13 mouse cellular contexts compared by ENCODE assay signal in genomic region chr9:38953401-38954123, GRCm38 (mm10). TPM values are rescaled to one million over a fixed set of nuclear protein-coding genes. Genes with fewer than 3 reads are reported as not detected.
DNase-seq lines count a peak whose midpoint lies in the region; ATAC-seq and TF ChIP-seq lines count a peak whose summit lies in the region.
"Had no signal": no experiment of that assay in that cellular context is flagged by ENCODE, and none has a peak within 500 bp of the region (broad histone marks: within the 10 kb centered on the region; RNA-seq: fewer than 3 reads in every experiment).

No protein-coding gene starts in this region.

- H3K9ac ChIP-seq in neural tube, embryonic 11.5 days (ENCODE audit: low read length), result no peak overlapping the region
- H3K9ac ChIP-seq: forebrain, embryonic 12.5 days; hindbrain, embryonic 15.5 days; lung, embryonic 15.5 days had no signal

- H3K27ac ChIP-seq in gastrocnemius, adult 2 months, result no peak overlapping the region
- no peak overlapping the region for H3K27ac ChIP-seq in neural tube, embryonic 11.5 days (ENCODE audit: low read depth, low read length)
- H3K27ac ChIP-seq in cerebellum, adult 2 months (ENCODE audit: insufficient read depth, low read length), result no peak overlapping the region
- H3K27ac ChIP-seq: forebrain, embryonic 12.5 days; hindbrain, embryonic 15.5 days; lung, embryonic 15.5 days; stomach, postnatal 0 days had no signal

- H3K4me1 ChIP-seq in neural tube, embryonic 11.5 days (ENCODE audit: control insufficient read depth, insufficient read depth, low read length), result no peaks in the 10 kb centered on the region
- no peaks in the 10 kb centered on the region for H3K4me1 ChIP-seq in cerebellum, adult 2 months (ENCODE audit: control insufficient read depth, insufficient read depth, low read length)
- H3K4me1 ChIP-seq: forebrain, embryonic 12.5 days; hindbrain, embryonic 15.5 days; lung, embryonic 15.5 days had no signal

- no peak for DNase-seq in gastrocnemius, adult 2 months
- no peak for DNase-seq in gastrocnemius, postnatal 10 days
- no peak for DNase-seq in neural tube, embryonic 11.5 days (ENCODE audit: low spot score)
- no peak for DNase-seq in neural tube, embryonic 10.5 days (ENCODE audit: extremely low spot score, low spot score)
- peak; percentile 16 for DNase-seq in layer of hippocampus, adult 9-10 months (ENCODE audit: low spot score)
- DNase-seq in ovary, postnatal 10 days (ENCODE audit: low spot score), result no peak
- no peak for DNase-seq in cerebellum, adult 2 months

- no peaks in the 10 kb centered on the region for H3K36me3 ChIP-seq in neural tube, embryonic 11.5 days (ENCODE audit: control insufficient read depth, insufficient read depth, low read length)
- H3K36me3 ChIP-seq: forebrain, embryonic 12.5 days; hindbrain, embryonic 15.5 days; lung, embryonic 15.5 days had no signal

- no peak overlapping the region for H3K4me2 ChIP-seq in neural tube, embryonic 11.5 days (ENCODE audit: low read depth)
- H3K4me2 ChIP-seq: forebrain, embryonic 12.5 days; hindbrain, embryonic 15.5 days; lung, embryonic 15.5 days had no signal

- 61% methylated on average over 7 of the region's 7 CpGs for WGBS in neural tube, embryonic 11.5 days
- WGBS in cerebellum, adult 2 months, result 63% methylated on average over 7 of the region's 7 CpGs

- TF ChIP-seq POLR2A in cerebellum, adult 2 months (IDR thresholded peaks at IDR 0.05; ENCODE audit: borderline replicate concordance, insufficient read depth, low read length), result no peak

- no peak for TF ChIP-seq CTCF in gastrocnemius, adult 2 months (IDR thresholded peaks at IDR 0.05)
- no peak for TF ChIP-seq CTCF in cerebellum, adult 2 months (IDR thresholded peaks at IDR 0.05; ENCODE audit: borderline replicate concordance, insufficient read depth, low read depth, low read length)

- ATAC-seq in neural tube, embryonic 11.5 days (ENCODE audit: insufficient read depth, low FRiP score, low TSS enrichment), result 0 out of 2 replicates have a peak, but pooled peaks have one; percentile 35
- no peak for ATAC-seq in erythroid progenitor cell, adult 5-6 weeks (replicated peaks; ENCODE audit: low FRiP score, poor library complexity, severe bottlenecking)

- intact Hi-C loops in gastrocnemius, adult 2 months (cut with DNase I), result no loop called here

- H3K27me3 ChIP-seq in neural tube, embryonic 11.5 days (ENCODE audit: control insufficient read depth, insufficient read depth, low read length), result no peaks in the 10 kb centered on the region
- no peaks in the 10 kb centered on the region for H3K27me3 ChIP-seq in cerebellum, adult 2 months (ENCODE audit: control insufficient read depth, insufficient read depth, low read length)
- H3K27me3 ChIP-seq: forebrain, embryonic 12.5 days; hindbrain, embryonic 15.5 days; lung, embryonic 15.5 days had no signal

- peak overlapping the region; percentile 53 for H3K4me3 ChIP-seq in gastrocnemius, adult 2 months
- H3K4me3 ChIP-seq in neural tube, embryonic 11.5 days (ENCODE audit: low read depth, low read length), result no peak overlapping the region
- H3K4me3 ChIP-seq in cerebellum, adult 2 months (replicated peaks; ENCODE audit: insufficient read depth, low read depth, low read length), result no peak overlapping the region
- H3K4me3 ChIP-seq: forebrain, embryonic 12.5 days; hindbrain, embryonic 15.5 days; lung, embryonic 15.5 days had no signal

- no peaks in the 10 kb centered on the region for H3K9me3 ChIP-seq in neural tube, embryonic 11.5 days (ENCODE audit: control insufficient read depth, low read length)
- H3K9me3 ChIP-seq: forebrain, embryonic 12.5 days; hindbrain, embryonic 15.5 days; lung, embryonic 15.5 days had no signal

RNA-seq across cellular contexts. Expression of gene Olfr933, which starts 18.6 kb away (rescaled TPM):
- not detected for total RNA-seq in gastrocnemius, adult 2 months (2021)
- not detected for total RNA-seq in gastrocnemius, postnatal 10 days (2021)
- polyA plus RNA-seq in neural tube, embryonic 11.5 days (2014; fragmentation: Nextera tagmentation; extraction: Ambion mirVana), result not detected in 2 replicates
- not detected in 2 replicates for total RNA-seq in erythroid progenitor cell, adult 5-6 weeks (2015; ENCODE audit: low replicate concordance)
- total RNA-seq in erythroid progenitor cell, adult 5-6 weeks (2017; ENCODE audit: low replicate concordance), result not detected in 2 replicates
- not detected in 2 replicates for polyA plus RNA-seq in cerebellum, adult 2 months (2012; rRNA removed)
- total RNA-seq: layer of hippocampus, postnatal 14 days had no signal
- polyA plus RNA-seq: forebrain, embryonic 12.5 days; hindbrain, embryonic 15.5 days; lung, embryonic 15.5 days; stomach, postnatal 0 days had no signal

RNA-seq across cellular contexts. Expression of gene Olfr930, which starts 24.0 kb away (rescaled TPM):
- total RNA-seq in gastrocnemius, adult 2 months (2021), result not detected
- not detected for total RNA-seq in gastrocnemius, postnatal 10 days (2021)
- not detected in 2 replicates for polyA plus RNA-seq in neural tube, embryonic 11.5 days (2014; fragmentation: Nextera tagmentation; extraction: Ambion mirVana)
- total RNA-seq in erythroid progenitor cell, adult 5-6 weeks (2015; ENCODE audit: low replicate concordance), result not detected in 2 replicates
- not detected in 2 replicates for total RNA-seq in erythroid progenitor cell, adult 5-6 weeks (2017; ENCODE audit: low replicate concordance)
- not detected in 2 replicates for polyA plus RNA-seq in cerebellum, adult 2 months (2012; rRNA removed)
- total RNA-seq: layer of hippocampus, postnatal 14 days had no signal
- polyA plus RNA-seq: forebrain, embryonic 12.5 days; hindbrain, embryonic 15.5 days; lung, embryonic 15.5 days; stomach, postnatal 0 days had no signal

RNA-seq across cellular contexts. Expression of gene Olfr934, which starts 34.6 kb away (rescaled TPM):
- total RNA-seq in gastrocnemius, adult 2 months (2021), result not detected
- total RNA-seq in gastrocnemius, postnatal 10 days (2021), result not detected
- polyA plus RNA-seq in neural tube, embryonic 11.5 days (2014; fragmentation: Nextera tagmentation; extraction: Ambion mirVana), result not detected in 2 replicates
- total RNA-seq in erythroid progenitor cell, adult 5-6 weeks (2015; ENCODE audit: low replicate concordance), result not detected in 2 replicates
- not detected in 2 replicates for total RNA-seq in erythroid progenitor cell, adult 5-6 weeks (2017; ENCODE audit: low replicate concordance)
- not detected in 2 replicates for polyA plus RNA-seq in cerebellum, adult 2 months (2012; rRNA removed)
- total RNA-seq: layer of hippocampus, postnatal 14 days had no signal
- polyA plus RNA-seq: forebrain, embryonic 12.5 days; hindbrain, embryonic 15.5 days; lung, embryonic 15.5 days; stomach, postnatal 0 days had no signal

RNA-seq across cellular contexts. Expression of gene Olfr935, which starts 45.9 kb away (rescaled TPM):
- not detected for total RNA-seq in gastrocnemius, adult 2 months (2021)
- not detected for total RNA-seq in gastrocnemius, postnatal 10 days (2021)
- not detected in 2 replicates for polyA plus RNA-seq in neural tube, embryonic 11.5 days (2014; fragmentation: Nextera tagmentation; extraction: Ambion mirVana)
- not detected in 2 replicates for total RNA-seq in erythroid progenitor cell, adult 5-6 weeks (2015; ENCODE audit: low replicate concordance)
- total RNA-seq in erythroid progenitor cell, adult 5-6 weeks (2017; ENCODE audit: low replicate concordance), result not detected in 2 replicates
- polyA plus RNA-seq in cerebellum, adult 2 months (2012; rRNA removed), result not detected in 2 replicates
- total RNA-seq: layer of hippocampus, postnatal 14 days had no signal
- polyA plus RNA-seq: forebrain, embryonic 12.5 days; hindbrain, embryonic 15.5 days; lung, embryonic 15.5 days; stomach, postnatal 0 days had no signal
